Mouse (Mus musculus) midbrain, embryonic 10.5 days (tissue): ENCODE measurements at regions not wholly inside any gene's neighbourhood (a gene's known extent, or its start where the extent isn't known, plus 50 kb on each side); places are given as distances from the start of the nearest gene placed in this dataset.

Source experiments
- DNase-seq: peaks from one replicate; pipeline ENCODE4 v3.0.0-alpha.2; 2017; ENCODE audit warnings: low spot score
- H3K27ac ChIP-seq: fragments of 300-500 bp; sonication (generic); replicated peaks from 2 replicates; pipeline ENCODE4 v1.5.1; 2016; ENCODE audit warnings: mild to moderate bottlenecking
- H3K27me3 ChIP-seq: fragments of 300-500 bp; sonication (generic); 2 replicates; pipeline ENCODE4 v1.6.1; 2016; ENCODE audit warnings: low read depth, mild to moderate bottlenecking; ENCODE audit not compliant: poor library complexity, severe bottlenecking
- H3K36me3 ChIP-seq: fragments of 300-500 bp; sonication (generic); 2 replicates; pipeline ENCODE4 v1.6.1; 2016; ENCODE audit warnings: mild to moderate bottlenecking, moderate library complexity
- H3K4me1 ChIP-seq: fragments of 300-500 bp; sonication (generic); 2 replicates; pipeline ENCODE4 v1.6.1; 2016
- H3K4me3 ChIP-seq: fragments of 300-500 bp; sonication (generic); 2 replicates; pipeline ENCODE4 v1.5.1; 2016; ENCODE audit warnings: mild to moderate bottlenecking, moderate library complexity
- H3K9me3 ChIP-seq: fragments of 300-500 bp; sonication (generic); replicated peaks from 2 replicates; pipeline ENCODE4 v1.6.1; 2016; ENCODE audit warnings: mild to moderate bottlenecking
- WGBS: fragments of 180-500 bp; shearing (Covaris S2); methylation state at CpG from one replicate; pipeline ENCODE4 v1.1.7; 2016; 5-methylcytosine and 5-hydroxymethylcytosine counted together

DNA sequence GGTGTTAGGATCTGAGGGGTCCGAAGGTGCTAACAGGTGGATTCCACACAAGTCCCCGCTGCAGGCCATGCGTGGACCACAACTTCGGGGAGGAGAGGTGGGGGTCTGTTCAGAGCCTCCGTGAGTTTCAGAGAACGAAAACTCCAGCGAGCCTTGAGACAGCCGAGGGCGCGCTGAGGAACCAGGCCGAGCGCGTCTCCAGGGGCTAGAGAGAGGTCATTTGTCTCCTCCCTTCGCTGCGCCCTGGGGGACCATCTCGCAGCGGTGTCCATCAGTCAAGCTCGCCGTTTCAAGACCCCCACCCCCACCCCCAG lies 89.6 kb upstream of the Dio3 start:
- H3K27me3 ChIP-seq, result peaks cover 93% of the 10 kb centered on the region
- under 1% methylated on average over 19 of the region's 19 CpGs for WGBS

DNA sequence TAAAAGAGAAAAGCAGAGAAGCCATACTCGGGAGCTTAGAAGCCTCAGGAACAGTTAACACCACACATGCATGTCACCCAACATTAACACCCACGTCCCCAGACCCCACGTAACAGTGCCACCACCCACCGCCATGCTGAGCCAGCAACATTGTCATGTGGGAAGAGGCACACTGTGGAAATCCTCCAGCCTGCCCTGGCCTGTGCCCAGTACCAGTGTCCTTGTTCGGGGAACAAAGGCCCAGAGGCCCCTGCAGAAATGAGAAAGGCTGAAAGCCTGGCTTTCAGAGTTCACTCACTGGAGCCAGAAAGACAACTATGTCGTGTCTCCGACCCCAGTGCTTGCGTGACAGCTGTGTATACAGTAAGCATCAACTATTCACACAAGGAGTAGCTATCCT lies 86.7 kb upstream of the Dio3 start:
- Histone ChIP-seq H3K9me3 (no peaks in the 10 kb centered on the region), H3K27me3 (peaks cover 78% of the 10 kb centered on the region), H3K27ac (peak overlapping the region; percentile 38; the same call in 1 of the 2 replicates), H3K4me3 (no peak overlapping the region), H3K4me1 (peaks cover 53% of the 10 kb centered on the region), H3K36me3 (peaks cover 7% of the 10 kb centered on the region; the same call in 1 of the 2 replicates)
- WGBS, result 74% methylated on average over 8 of the region's 8 CpGs
- DNase-seq, result no peak

More for the DNA sequence above, 89.6 kb upstream of the Dio3 start:
- peak; percentile 60 for DNase-seq
- Histone ChIP-seq H3K4me3 (peak overlapping the region; percentile 67), H3K27ac (peak overlapping the region; percentile 95), H3K36me3 (peaks cover 5% of the 10 kb centered on the region; the same call in 1 of the 2 replicates), H3K9me3 (no peaks in the 10 kb centered on the region), H3K4me1 (peaks cover 81% of the 10 kb centered on the region)

DNA sequence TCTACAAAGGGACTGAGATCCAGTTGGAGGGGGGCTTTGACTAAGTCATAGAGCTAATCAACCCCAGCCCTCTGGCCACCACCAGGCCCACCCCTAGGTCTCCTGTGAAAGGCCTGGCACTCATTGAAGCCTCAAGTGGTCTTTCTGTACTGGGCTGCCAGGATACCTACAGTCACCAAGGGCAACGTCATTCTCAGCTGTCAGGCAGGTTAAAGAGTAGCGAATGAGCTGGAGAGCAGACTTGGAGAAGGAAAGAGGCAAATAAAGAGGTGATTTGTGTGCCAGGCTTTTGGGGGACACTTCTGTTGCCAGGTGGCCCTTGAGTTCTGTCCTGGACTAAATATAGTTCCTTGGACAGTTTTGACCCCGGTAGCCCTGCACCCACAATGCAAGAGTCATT lies 81.5 kb upstream of the Dio3 start:
- DNase-seq, result no peak
- H3K4me3 ChIP-seq, result no peak overlapping the region
- H3K36me3 ChIP-seq, result peaks cover 7% of the 10 kb centered on the region; the same call in 1 of the 2 replicates
- peaks cover 6% of the 10 kb centered on the region for H3K4me1 ChIP-seq
- peaks cover 30% of the 10 kb centered on the region for H3K27me3 ChIP-seq
- H3K27ac ChIP-seq, result no peak overlapping the region
- H3K9me3 ChIP-seq, result no peaks in the 10 kb centered on the region
- 87% methylated on average over 3 of the region's 3 CpGs for WGBS

DNA sequence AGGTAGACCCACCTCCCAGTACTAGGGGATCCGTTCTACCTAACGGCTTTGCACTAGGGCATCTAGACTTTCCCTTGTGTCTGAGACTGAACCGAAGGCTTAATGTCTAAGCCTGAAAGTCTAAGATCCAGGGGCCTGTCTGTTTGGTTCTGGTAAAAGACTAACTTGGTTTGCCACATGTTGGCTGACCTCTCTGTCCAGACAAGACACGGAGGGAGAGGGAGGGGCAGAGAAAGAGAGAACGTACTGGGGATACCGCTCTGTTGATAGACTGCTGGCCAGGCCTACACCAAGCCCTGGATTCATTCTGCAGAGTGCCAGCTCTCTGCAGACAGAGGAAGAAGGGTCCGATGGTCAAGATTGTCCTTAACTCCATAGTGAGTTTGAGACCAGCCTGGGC lies 78.4 kb upstream of the Dio3 start:
- Histone ChIP-seq H3K36me3 (no peaks in the 10 kb centered on the region), H3K9me3 (no peaks in the 10 kb centered on the region), H3K4me3 (no peak overlapping the region), H3K4me1 (peaks cover 3% of the 10 kb centered on the region), H3K27ac (no peak overlapping the region), H3K27me3 (peaks cover 9% of the 10 kb centered on the region; the same call in 1 of the 2 replicates)
- WGBS, result 94% methylated on average over 7 of the region's 7 CpGs
- no peak for DNase-seq

DNA sequence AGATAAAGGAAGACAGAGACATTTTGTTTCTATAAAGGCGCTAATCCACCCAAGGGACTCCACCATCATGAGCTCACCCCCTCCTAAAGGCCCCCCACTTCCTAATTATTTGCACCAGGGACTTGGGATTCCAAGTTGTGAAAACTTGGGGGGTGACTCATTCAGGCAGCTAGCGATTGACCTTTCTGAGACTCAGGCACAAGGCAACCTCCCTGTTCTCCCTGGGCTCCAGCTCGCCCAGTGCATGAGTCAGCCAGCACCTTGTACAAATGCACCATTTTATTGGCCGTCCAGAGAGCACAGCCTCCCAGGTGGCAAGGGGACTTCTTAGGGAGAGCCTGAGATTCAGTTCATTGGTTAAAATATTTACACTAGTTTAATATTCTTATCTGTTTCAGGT lies 78.0 kb upstream of the Dio3 start:
- peaks cover 3% of the 10 kb centered on the region for H3K4me1 ChIP-seq
- 85% methylated on average over 4 of the region's 4 CpGs for WGBS
- no peak for DNase-seq
- H3K4me3 ChIP-seq, result no peak overlapping the region
- H3K27me3 ChIP-seq, result peaks cover 8% of the 10 kb centered on the region; the same call in 1 of the 2 replicates
- H3K27ac ChIP-seq, result no peak overlapping the region
- no peaks in the 10 kb centered on the region for H3K9me3 ChIP-seq
- no peaks in the 10 kb centered on the region for H3K36me3 ChIP-seq

DNA sequence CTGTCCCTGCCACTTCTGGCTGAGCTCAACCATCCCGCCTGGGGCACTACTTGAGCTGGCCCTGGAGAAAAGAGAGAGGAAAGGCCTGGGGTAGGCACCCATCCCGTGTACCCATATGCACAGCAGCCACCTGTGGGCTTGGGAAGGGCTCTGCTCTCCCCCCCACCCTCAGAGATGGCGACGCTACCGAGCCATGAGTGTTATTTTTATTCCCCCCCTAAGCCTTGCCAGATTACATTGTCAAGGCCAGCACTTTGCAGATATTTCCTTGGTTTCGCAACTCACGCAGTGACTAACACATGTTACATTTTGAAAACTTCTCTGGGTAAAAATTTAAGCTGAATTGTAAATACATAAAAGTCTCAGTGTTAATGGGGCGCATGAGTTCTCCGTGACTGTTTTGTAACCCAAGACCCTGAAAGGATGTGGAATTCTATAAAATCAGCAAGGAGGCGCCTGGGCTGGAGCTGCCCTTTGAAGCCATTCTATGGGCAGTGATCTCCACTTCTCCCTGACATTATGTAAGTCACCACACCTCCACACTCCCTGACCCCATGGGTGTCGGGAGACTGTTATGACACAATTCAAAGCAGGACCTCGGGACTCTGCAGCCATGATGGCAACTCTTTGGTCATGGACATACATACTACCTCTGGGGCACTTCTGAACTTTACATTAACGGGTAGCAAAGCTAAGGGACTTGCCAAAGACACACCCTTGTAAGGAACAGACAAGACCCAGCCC lies 75.4 kb upstream of the Dio3 start:
- 84% methylated on average over 13 of the region's 13 CpGs for WGBS
- Histone ChIP-seq H3K4me3 (no peak overlapping the region), H3K36me3 (no peaks in the 10 kb centered on the region), H3K9me3 (no peaks in the 10 kb centered on the region), H3K27ac (no peak overlapping the region), H3K27me3 (peaks cover 25% of the 10 kb centered on the region), H3K4me1 (peaks cover 24% of the 10 kb centered on the region)
- no peak for DNase-seq

DNA sequence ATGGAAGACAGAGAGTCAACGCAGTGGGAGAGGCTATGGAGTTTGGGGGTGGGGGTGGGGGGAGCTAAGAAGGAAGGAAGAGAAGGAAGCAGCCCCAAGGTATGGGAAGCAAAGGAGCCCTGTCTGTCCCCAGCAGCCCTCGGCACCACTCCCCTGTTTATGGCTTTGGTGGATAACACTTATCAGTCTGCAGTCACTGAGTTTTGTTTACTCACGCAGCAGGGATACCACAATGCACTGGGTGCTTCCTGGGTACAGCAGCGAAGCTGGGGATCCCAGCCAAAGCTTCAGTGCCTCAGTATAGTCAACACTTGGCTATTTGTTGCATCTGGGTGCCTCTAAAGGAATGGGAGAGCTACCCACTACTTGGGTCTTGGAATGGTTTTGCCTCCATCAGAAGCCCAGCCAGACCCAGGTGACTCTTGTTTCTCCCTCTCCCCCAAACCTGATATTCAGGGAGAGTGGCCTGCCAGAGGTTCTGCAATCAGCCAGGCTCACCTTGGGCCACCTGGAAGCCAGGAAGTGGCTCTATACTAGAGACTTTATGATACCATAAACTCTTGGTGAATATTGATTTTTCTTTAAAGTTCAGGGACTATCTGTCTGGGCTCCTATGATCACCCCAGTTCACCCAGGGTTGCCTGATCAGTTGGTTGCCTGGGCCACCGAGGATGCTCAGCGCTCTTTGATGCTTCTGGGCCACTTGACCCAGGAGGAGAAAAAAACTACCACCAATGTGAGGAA lies 74.5 kb upstream of the Dio3 start:
- peaks cover 32% of the 10 kb centered on the region for H3K27me3 ChIP-seq
- H3K36me3 ChIP-seq, result no peaks in the 10 kb centered on the region
- H3K4me3 ChIP-seq, result no peak overlapping the region
- WGBS, result 79% methylated on average over 6 of the region's 6 CpGs
- H3K27ac ChIP-seq, result no peak overlapping the region
- peaks cover 24% of the 10 kb centered on the region for H3K4me1 ChIP-seq
- no peaks in the 10 kb centered on the region for H3K9me3 ChIP-seq
- DNase-seq, result no peak

DNA sequence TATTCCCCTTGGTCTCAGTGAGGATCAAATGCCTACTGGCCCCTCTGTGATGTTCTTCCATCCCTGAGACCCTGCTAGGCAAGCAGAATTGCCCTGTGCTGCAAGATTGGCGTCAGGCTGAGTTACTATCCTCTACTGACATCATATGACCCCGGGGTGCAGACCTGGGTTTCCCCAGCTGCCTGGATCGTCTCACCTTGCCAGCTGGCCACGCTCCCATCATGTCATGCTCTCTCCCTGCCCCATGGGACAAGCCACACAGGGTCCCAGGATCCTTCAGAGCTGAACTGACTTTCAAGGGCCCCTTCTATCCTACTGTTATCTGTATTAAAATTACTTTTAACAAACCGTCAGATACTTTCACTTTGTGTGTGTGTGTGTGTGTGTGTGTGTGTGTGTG lies 72.6 kb upstream of the Dio3 start:
- no peak for DNase-seq
- WGBS, result 73% methylated on average over 5 of the region's 5 CpGs
- Histone ChIP-seq H3K4me3 (no peak overlapping the region), H3K27ac (no peak overlapping the region), H3K27me3 (peaks cover 32% of the 10 kb centered on the region), H3K4me1 (peaks cover 24% of the 10 kb centered on the region), H3K9me3 (no peaks in the 10 kb centered on the region), H3K36me3 (no peaks in the 10 kb centered on the region)

DNA sequence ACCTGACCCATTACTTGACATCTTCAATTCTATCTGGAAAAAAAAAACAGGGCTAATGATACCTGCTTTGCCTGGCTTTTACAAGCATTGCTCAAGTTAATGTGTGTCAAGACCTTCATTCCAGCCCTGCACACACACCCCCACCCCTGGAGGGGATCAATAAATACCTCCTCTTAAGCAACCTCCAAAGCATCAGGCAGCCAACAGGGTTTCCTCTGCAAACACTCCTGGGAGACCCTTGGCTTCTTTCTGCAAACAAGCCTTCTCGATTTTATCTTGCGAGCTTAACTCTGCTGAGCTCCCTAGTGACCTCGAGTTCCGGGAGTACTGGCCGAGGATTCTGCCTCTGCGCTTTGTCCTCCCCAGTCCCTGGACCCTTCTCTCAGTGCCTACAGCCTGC lies 72.1 kb upstream of the Dio3 start:
- peaks cover 24% of the 10 kb centered on the region for H3K4me1 ChIP-seq
- no peak overlapping the region for H3K4me3 ChIP-seq
- H3K27ac ChIP-seq, result peak overlapping the region; percentile 42; the same call in 1 of the 2 replicates
- no peaks in the 10 kb centered on the region for H3K9me3 ChIP-seq
- no peaks in the 10 kb centered on the region for H3K36me3 ChIP-seq
- 17% methylated on average over 6 of the region's 6 CpGs for WGBS
- no peak for DNase-seq
- H3K27me3 ChIP-seq, result peaks cover 32% of the 10 kb centered on the region

DNA sequence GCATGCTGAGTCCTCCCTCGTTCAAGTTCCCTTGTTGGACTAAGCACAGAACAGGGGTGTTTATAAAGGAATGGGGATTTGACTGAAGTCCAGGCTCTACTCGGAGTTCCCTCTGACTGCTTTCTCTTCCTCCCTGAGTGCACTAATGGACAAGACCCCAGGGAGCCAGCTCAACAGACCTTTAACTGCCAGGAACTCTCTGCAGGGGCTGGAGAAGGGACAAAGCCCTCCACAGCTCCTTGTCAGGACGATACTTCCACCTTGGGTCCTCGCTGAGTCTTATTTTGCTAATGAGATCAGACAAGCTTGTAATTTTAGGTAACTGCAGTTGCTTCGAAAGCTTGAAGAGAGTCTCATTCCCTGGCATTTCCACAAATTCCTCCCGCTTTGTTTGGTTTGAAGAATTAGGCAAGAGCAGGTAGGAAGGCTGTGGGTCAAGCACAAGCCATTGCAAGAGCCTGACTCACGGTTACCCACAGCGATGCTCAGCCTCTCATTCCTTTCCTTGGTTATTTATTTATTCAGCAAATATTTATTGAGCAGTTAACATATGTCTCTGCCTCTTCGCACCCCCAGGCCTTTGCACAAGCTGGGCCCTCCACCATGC lies 71.5 kb upstream of the Dio3 start:
- Histone ChIP-seq H3K27ac (peak overlapping the region; percentile 42), H3K36me3 (no peaks in the 10 kb centered on the region), H3K4me3 (no peak overlapping the region), H3K4me1 (peaks cover 24% of the 10 kb centered on the region), H3K27me3 (peaks cover 32% of the 10 kb centered on the region), H3K9me3 (no peaks in the 10 kb centered on the region)
- WGBS, result 33% methylated on average over 9 of the region's 9 CpGs
- no peak for DNase-seq

DNA sequence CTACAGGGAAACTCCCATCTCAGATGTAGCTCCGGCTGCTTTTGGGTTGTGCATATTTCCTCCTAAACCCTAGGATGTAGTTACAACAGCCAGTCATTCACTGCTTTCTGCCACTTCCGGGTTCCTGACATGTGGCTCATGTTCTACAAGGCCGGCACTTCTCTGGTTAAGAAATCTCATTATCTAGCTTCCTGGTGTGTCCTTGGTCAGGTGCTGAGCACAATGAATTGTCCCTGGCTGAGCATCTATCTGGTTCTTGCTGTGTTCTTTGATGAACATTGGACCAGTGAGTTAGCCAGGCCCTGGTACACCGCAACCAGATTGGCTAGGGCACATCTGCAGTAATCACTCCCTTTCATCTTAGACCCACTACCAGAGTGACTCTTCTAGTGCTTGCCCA lies 66.2 kb upstream of the Dio3 start:
- H3K4me1 ChIP-seq, result peaks cover 27% of the 10 kb centered on the region
- no peak overlapping the region for H3K27ac ChIP-seq
- H3K4me3 ChIP-seq, result no peak overlapping the region
- DNase-seq, result no peak
- no peaks in the 10 kb centered on the region for H3K36me3 ChIP-seq
- peaks cover 15% of the 10 kb centered on the region for H3K27me3 ChIP-seq
- no peaks in the 10 kb centered on the region for H3K9me3 ChIP-seq
- WGBS, result 80% methylated on average over 4 of the region's 4 CpGs

DNA sequence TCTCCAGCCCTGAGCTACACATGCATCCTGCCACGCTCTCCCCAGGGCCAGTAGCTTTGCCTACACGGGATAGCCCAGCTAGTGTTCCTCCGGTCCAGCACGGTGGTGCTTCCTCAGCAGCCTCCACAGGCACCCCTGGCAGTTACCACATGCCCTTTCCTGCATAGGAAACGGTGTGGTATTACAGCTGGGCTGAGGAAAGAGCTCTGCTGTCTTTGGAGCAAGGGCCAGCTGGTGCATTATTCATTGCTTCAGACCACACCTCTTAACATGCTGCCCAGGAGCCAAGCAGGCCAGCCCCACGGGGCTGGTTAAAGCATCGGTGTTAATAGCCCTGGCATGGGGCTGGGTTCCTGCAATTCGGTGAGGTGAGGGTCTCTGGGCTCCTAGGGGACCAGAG lies 64.0 kb upstream of the Dio3 start:
- no peaks in the 10 kb centered on the region for H3K36me3 ChIP-seq
- WGBS, result 66% methylated on average over 8 of the region's 8 CpGs
- no peak overlapping the region for H3K4me3 ChIP-seq
- DNase-seq, result no peak
- peaks cover 20% of the 10 kb centered on the region for H3K4me1 ChIP-seq
- no peaks in the 10 kb centered on the region for H3K27me3 ChIP-seq
- H3K27ac ChIP-seq, result peak overlapping the region; percentile 46; the same call in 1 of the 2 replicates
- no peaks in the 10 kb centered on the region for H3K9me3 ChIP-seq

DNA sequence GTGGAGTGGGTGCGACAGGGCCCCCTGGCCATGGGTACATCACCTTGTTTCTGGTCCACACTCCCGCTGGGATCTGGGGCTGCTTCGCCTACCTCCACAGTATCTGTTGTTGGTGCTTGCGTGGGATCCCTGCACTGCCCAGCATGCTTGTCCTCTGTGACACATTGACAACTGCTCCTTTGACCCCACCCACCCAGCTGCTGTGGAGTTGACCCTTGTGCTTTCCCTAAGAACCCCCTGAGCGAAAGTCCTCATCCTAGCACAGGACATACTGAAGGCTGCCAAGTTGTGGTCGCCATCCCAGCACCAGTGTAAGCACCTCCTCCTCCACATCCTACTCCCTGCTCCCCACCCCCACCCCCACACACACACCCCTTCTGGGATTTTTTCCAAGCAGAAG lies 63.6 kb upstream of the Dio3 start:
- Histone ChIP-seq H3K27me3 (no peaks in the 10 kb centered on the region), H3K36me3 (no peaks in the 10 kb centered on the region), H3K9me3 (no peaks in the 10 kb centered on the region), H3K27ac (0 out of 2 replicates have a peak overlapping the region, but pooled peaks have one; percentile 4), H3K4me3 (no peak overlapping the region), H3K4me1 (peaks cover 20% of the 10 kb centered on the region)
- 83% methylated on average over 6 of the region's 6 CpGs for WGBS
- DNase-seq, result no peak
